Mouse (Mus musculus) adrenal gland, adult (tissue): Measurements from ENCODE around the gene Gm15056.
A peak's percentile ranks its signal among the peaks of the same experiment; 100 is the strongest.

ENCODE experiments used
- DNase-seq, 2 experiments: peaks; one replicate each; pipeline ENCODE4 v3.0.0; 2022 to 2023; ENCODE audit warnings: low spot score in 1 of 2; ENCODE audit not compliant: inconsistent age in 2 of 2

Gm15056 gene

GRCm38 (mm10) chr8:20902527-20902926 is at the start of gene Gm15056:
Gm15056 (minus strand) TSS chr8:20902627.
- no peak for DNase-seq

GRCm38 (mm10) chr8:20944610-20945009 is 42.2 kb upstream of the Gm15056 start, which contains the start of gene AY761185:
AY761185 (minus strand) TSS chr8:20944710.
- DNase-seq = peak in 1 of 2 experiments; percentile 19

- DNase-seq = no peak
Observed at GRCm38 (mm10) chr8:20921971-20922370, 19.5 kb upstream of the Gm15056 start, which contains the start of gene Gm6040. Gm6040 (minus strand) TSS chr8:20922071.

GRCm38 (mm10) chr8:20912288-20912687 is 9.9 kb upstream of the Gm15056 start:
- DNase-seq = no peak

- no peak for DNase-seq
Observed at GRCm38 (mm10) chr8:20908256-20908655, 5.8 kb upstream of the Gm15056 start.

DNA sequence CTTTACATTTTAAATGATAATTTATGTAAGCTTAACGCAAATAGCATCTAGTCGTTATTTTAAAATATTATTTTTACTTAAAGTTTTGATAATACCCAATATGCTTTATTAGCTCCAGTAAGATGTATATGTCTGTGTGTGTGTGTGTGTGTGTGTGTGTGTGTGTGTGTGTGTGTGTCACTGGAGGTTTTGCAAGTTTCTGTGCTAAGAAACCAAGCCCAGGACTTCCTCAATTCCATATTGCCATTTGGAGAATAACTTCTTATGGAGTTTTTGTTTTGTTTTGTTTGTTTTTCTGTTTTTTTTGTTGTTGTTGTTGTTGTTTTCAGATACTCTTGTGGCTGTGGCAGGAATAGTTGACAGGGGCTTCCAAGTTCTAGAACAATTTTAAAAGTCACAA is 4.7 kb upstream of the Gm15056 start:
- DNase-seq = no peak

- no peak for DNase-seq
Observed at GRCm38 (mm10) chr8:20892369-20892768, 10.1 kb downstream of the Gm15056 start, which contains the start of gene Defb33. Defb33 (plus strand) TSS chr8:20892669.

DNA sequence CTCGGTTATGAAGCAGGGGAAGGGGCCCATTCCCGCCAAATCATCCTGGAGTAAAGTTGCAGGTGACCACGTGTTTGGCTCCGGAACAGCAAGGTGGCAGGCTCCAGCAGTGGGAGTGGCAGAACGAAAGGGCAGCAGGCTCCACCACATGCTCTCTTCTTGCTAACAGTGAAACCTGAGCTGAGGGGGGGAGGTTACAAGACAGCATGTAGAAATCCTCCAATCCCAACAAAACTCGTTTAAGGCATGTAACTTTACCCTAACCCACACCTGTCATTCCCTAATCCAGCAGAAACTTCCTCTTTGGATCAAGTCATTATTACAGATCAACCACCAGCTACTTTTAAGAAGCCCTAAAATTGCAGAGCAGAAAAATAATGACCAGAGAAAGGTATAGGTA is 27.8 kb downstream of the Gm15056 start:
- no peak for DNase-seq
